Mouse (Mus musculus) midbrain, embryonic 15.5 days (tissue): ENCODE results near the gene Hmga1b. TPM values are rescaled to one million over a fixed set of nuclear protein-coding genes. Genes with fewer than 3 reads are reported as not detected.

Source experiments
- ATAC-seq: fragments of 200-750 bp; cut with Nextera tagmentation; replicated peaks from 2 replicates; pipeline ENCODE4 v1.8.0; 2017; ENCODE audit warnings: moderate TSS enrichment
- H3K27ac ChIP-seq: fragments of 300-500 bp; sonication (generic); 2 replicates; pipeline ENCODE4 v1.5.1; 2015; ENCODE audit warnings: mild to moderate bottlenecking, inconsistent platforms
- H3K27me3 ChIP-seq: fragments of 300-500 bp; sonication (generic); replicated peaks from 2 replicates; pipeline ENCODE4 v1.6.1; 2015; ENCODE audit warnings: inconsistent platforms
- H3K36me3 ChIP-seq: fragments of 300-500 bp; sonication (generic); replicated peaks from 2 replicates; pipeline ENCODE4 v1.6.1; 2015; ENCODE audit warnings: inconsistent platforms
- H3K4me1 ChIP-seq: fragments of 300-500 bp; sonication (generic); 2 replicates; pipeline ENCODE4 v1.6.1; 2015; ENCODE audit warnings: inconsistent platforms
- H3K4me2 ChIP-seq: fragments of 300-500 bp; sonication (generic); 2 replicates; pipeline ENCODE4 v1.6.1; 2015; ENCODE audit warnings: inconsistent platforms, mild to moderate bottlenecking, moderate library complexity
- H3K4me3 ChIP-seq: fragments of 300-500 bp; sonication (generic); 2 replicates; pipeline ENCODE4 v1.5.1; 2015; ENCODE audit warnings: mild to moderate bottlenecking, inconsistent platforms
- H3K9ac ChIP-seq: fragments of 300-500 bp; sonication (generic); 2 replicates; pipeline ENCODE4 v1.6.1; 2015; ENCODE audit warnings: mild to moderate bottlenecking, inconsistent platforms
- H3K9me3 ChIP-seq: fragments of 300-500 bp; sonication (generic); 2 replicates; pipeline ENCODE4 v1.6.1; 2016; ENCODE audit warnings: inconsistent platforms
- whole genome bisulfite sequencing: fragments of 180-500 bp; shearing (Covaris S2); methylation state at CpG from one replicate; pipeline ENCODE4 v1.1.7; 2015; ENCODE audit warnings: mixed read lengths; 5-methylcytosine and 5-hydroxymethylcytosine counted together
- polyA plus RNA-seq: library from polyadenylated mRNA; unstranded; fragments of >200 nt; fragmentation: Nextera tagmentation; extraction: Ambion mirVana; gene quantifications from 2 replicates; pipeline ENCODE4 v1.2.1, GENCODE M21; 2015

The Hmga1b gene
- polyA plus RNA-seq, 1 experiment from 2014 or later: 1.7 TPM

DNA sequence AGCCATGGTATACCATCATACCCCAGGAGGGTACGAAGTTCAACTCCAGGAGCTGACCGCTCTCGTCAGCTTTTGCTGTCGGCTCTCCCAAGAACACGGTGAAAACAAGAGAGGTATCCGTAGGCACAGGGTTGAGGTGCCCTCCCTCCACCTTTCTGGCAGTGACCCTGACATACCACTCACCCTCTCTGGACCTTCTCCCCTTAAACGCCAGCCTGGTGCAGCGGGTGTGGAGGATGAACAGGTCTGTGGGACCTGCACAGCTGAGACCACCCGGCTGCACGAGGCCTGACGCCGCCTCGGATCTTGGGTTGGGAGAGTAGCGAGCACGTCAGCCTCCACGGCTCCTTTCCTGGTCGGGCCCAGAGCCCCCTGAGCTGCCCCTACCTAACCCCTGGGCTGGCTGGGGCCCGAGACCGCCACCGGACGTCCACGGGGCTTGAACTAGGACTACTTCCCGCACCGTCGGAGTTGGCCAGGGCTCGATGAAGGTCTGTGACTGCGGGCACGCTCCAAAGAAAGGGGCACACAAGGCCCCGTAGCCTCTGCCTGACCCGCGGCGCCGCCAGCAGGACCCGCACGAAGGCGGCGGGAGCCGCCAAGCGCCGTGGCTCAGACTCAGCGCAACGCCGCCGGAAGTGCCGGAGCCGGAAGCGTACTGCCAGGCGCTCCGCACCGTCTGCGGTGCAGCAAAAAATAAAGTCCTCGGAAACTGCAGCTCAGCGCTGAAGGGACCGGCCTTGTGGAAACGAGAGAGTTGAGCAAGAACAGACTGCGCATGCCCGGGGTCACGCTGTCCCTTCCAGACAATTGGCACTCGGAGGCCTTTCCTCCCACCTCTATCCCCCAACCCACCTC is 33.4 kb downstream of the Hmga1b start, which contains the start of gene Dus1l:
TSS of gene Dus1l (minus strand) at position 648 of the 858 bp plus-strand sequence.
- Histone ChIP-seq H3K4me3 (peak within 1 kb of the TSS; percentile 94), H3K4me1 (peaks cover 27% of the 10 kb centered on the region), H3K9ac (peak within 1 kb of the TSS; percentile 83), H3K27ac (peak within 1 kb of the TSS; percentile 87), H3K27me3 (no peaks in the 10 kb centered on the region), H3K4me2 (peak within 1 kb of the TSS; percentile 98), H3K9me3 (no peaks in the 10 kb centered on the region), H3K36me3 (peaks cover 28% of the 10 kb centered on the region; the same call in 1 of the 2 replicates)
- WGBS: 2% methylated on average over 59 of the region's 59 CpGs
- peak; percentile 87 for ATAC-seq

DNA sequence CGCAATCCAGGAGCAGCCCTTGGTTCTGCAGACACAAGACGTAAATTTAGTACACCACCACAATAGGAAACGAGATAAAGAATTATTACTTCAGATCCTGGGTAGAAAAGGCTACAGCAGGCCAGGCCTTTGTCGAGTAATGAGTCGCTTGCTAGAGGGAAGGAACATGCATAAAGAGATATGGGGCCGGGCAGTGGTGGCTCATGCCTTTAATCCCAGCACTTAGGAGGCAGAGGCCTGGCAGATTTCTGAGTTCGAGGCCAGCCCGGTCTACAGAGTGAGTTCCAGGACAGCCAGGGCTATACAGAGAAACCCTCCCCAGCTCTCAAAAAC is 34.0 kb downstream of the Hmga1b start:
- peak; percentile 41; the same call in 1 of the 2 replicates for ATAC-seq

DNA sequence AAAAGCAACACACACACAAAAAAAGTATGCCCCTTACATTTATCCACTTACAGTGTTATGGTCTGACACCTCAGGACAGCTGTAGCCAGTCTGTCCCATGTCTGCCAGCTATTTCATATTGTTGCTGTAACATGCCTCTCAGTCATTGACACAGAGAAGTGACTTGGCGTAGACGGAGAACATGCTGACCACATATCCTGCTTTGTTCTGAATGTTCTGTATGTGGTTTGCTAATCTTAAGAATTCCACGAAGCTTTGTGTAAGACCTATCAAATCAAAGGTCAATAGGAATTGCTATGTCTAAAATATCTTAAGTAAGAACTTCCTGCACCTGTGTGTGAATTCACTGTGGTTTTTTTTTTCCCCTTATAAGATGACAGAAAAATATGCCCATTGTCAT is 35.6 kb downstream of the Hmga1b start:
- ATAC-seq: no peak
- Histone ChIP-seq H3K9ac (no peak overlapping the region), H3K4me3 (no peak overlapping the region), H3K27ac (no peak overlapping the region), H3K27me3 (no peaks in the 10 kb centered on the region), H3K4me2 (no peak overlapping the region), H3K9me3 (no peaks in the 10 kb centered on the region), H3K4me1 (peaks cover 27% of the 10 kb centered on the region), H3K36me3 (0 out of 2 replicates have a peak, but pooled peaks cover 8% of the 10 kb centered on the region)
- WGBS: 86% methylated on average over 3 of the region's 3 CpGs

More for the DNA sequence above, 34.0 kb downstream of the Hmga1b start:
- Histone ChIP-seq H3K4me1 (peaks cover 27% of the 10 kb centered on the region), H3K4me2 (peak overlapping the region; percentile 98), H3K9ac (peak overlapping the region; percentile 21; the same call in 1 of the 2 replicates), H3K27ac (peak overlapping the region; percentile 87), H3K27me3 (no peaks in the 10 kb centered on the region), H3K36me3 (peaks cover 24% of the 10 kb centered on the region; the same call in 1 of the 2 replicates), H3K9me3 (no peaks in the 10 kb centered on the region), H3K4me3 (peak overlapping the region; percentile 94)
- 23% methylated on average over 8 of the region's 8 CpGs for WGBS

DNA sequence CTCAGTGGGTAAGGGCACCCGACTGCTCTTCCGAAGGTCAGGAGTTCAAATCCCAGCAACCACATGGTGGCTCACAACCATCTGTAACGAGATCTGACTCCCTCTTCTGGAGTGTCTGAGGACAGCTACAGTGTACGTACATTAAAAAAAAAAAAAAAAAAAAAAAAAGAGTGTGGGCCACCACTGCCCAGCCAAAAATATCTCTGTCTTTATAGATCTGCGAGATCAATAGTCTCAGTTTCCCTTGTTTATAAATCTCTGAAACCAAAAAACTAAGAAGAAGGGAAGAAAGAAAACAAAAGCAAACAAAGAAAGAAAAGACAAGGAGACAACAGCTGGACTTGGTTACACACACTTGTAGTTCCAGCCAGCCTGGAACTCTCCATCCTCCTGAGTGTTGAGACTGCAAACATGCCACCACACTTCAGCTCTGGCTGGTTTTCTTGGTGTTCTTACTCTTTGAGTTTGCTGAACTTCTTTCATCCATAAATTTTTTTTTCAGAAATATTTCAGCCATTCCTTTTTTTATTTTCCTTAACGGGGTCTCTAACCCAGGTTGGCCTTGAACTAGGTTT is 36.8 kb downstream of the Hmga1b start:
- no peak overlapping the region for H3K4me2 ChIP-seq
- no peaks in the 10 kb centered on the region for H3K27me3 ChIP-seq
- H3K4me1 ChIP-seq: peaks cover 27% of the 10 kb centered on the region
- H3K4me3 ChIP-seq: no peak overlapping the region
- H3K27ac ChIP-seq: 0 out of 2 replicates have a peak overlapping the region, but pooled peaks have one; percentile 40
- H3K36me3 ChIP-seq: no peaks in the 10 kb centered on the region
- H3K9me3 ChIP-seq: no peaks in the 10 kb centered on the region
- ATAC-seq: no peak
- WGBS: 76% methylated on average over 6 of the region's 6 CpGs
- no peak overlapping the region for H3K9ac ChIP-seq

DNA sequence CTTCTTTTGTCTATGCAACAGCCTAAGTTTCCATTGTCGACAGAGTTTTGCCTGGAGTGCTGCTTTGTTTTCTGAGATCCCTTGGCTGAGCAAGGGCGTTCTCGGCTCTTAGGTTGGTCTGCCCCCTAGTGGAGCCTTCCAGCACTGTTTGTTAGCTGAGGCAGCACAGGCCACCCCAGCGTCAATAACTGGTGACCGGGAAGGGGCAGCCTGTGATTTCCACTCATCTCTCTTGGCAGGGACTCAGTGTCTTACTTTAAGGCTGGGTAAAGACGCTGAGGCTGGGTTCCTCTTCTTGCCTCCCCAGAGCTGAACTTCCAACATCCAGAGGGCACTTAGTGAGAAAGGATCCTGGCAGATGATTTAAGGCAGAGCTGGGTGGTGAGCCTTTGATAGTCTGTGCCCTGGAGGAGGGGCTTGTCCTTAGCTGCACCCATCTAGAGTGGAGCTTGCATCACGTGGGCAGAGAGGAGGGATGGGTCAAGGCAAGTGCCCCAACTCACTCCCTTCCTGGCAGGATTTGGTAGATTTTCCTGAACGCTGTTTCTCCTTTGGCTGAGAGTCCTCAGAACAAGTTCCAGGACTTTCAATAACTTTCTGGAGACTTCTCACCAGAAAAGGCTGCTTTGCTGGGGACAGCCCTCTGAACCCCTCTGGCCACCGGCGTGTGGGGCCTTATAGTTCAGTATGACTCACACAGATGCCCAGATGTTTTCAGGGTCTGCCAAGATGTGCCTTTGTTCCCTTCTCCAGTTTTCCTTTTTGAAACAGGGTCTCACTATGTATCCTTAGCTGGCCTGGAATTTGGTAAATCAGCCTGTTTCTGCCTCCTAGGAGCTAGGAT is 37.7 kb downstream of the Hmga1b start:
- 0 out of 2 replicates have a peak, but pooled peaks have one; percentile 41 for ATAC-seq
- H3K36me3 ChIP-seq: no peaks in the 10 kb centered on the region
- no peak overlapping the region for H3K4me3 ChIP-seq
- H3K27ac ChIP-seq: 0 out of 2 replicates have a peak overlapping the region, but pooled peaks have one; percentile 40
- H3K4me1 ChIP-seq: peaks cover 19% of the 10 kb centered on the region
- no peaks in the 10 kb centered on the region for H3K9me3 ChIP-seq
- peak overlapping the region; percentile 27; the same call in 1 of the 2 replicates for H3K9ac ChIP-seq
- 14% methylated on average over 10 of the region's 10 CpGs for WGBS
- 0 out of 2 replicates have a peak overlapping the region, but pooled peaks have one; percentile 14 for H3K4me2 ChIP-seq
- H3K27me3 ChIP-seq: no peaks in the 10 kb centered on the region

DNA sequence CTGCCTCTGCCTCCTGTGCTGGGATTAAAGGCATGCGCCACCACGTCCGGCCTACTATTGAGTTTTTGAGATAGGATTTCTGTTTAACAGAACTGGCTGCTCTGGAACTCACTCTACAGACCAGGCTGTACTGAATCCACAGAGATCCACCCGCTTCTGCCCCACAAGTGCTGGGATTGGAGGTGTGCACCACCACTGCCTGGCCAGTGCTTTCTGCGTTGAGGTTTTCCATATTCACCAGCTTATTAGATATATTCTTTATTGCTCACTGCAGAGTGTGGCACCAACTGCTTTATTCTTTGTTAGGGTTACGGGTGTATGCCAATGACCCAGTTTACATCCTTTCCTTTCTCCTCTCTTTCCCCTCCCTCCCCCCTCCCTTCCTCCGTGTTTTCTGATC is 41.7 kb downstream of the Hmga1b start:
- Histone ChIP-seq H3K27me3 (no peaks in the 10 kb centered on the region), H3K4me3 (no peak overlapping the region), H3K27ac (no peak overlapping the region), H3K9me3 (no peaks in the 10 kb centered on the region), H3K4me2 (no peak overlapping the region), H3K4me1 (peaks cover 6% of the 10 kb centered on the region), H3K9ac (no peak overlapping the region), H3K36me3 (peaks cover 34% of the 10 kb centered on the region)
- 79% methylated on average over 7 of the region's 7 CpGs for WGBS
- ATAC-seq: no peak

DNA sequence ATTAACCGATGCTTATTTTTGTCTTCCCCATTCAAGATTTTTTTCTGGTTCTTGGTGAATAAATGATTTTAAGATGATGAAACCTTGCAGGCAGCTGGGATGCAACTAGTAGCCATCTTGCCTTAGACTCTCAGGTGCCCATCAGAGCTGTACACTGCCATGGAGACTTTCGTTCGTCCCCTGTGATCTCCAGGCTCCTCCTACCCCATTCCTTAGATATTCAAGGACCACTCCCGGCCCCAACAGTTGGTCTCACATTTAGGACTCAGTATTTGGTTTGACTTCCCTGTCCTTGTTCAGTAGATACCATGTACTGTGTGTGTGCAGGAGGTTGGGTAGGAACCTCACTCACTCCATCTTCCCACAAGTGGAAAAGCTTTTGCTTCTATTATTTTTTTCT is 42.2 kb downstream of the Hmga1b start:
- Histone ChIP-seq H3K9ac (no peak overlapping the region), H3K27me3 (no peaks in the 10 kb centered on the region), H3K4me1 (peaks cover 6% of the 10 kb centered on the region), H3K9me3 (no peaks in the 10 kb centered on the region), H3K4me2 (no peak overlapping the region), H3K4me3 (no peak overlapping the region), H3K36me3 (peaks cover 39% of the 10 kb centered on the region), H3K27ac (no peak overlapping the region)
- WGBS: 78% methylated on average over 4 of the region's 4 CpGs
- ATAC-seq: no peak

DNA sequence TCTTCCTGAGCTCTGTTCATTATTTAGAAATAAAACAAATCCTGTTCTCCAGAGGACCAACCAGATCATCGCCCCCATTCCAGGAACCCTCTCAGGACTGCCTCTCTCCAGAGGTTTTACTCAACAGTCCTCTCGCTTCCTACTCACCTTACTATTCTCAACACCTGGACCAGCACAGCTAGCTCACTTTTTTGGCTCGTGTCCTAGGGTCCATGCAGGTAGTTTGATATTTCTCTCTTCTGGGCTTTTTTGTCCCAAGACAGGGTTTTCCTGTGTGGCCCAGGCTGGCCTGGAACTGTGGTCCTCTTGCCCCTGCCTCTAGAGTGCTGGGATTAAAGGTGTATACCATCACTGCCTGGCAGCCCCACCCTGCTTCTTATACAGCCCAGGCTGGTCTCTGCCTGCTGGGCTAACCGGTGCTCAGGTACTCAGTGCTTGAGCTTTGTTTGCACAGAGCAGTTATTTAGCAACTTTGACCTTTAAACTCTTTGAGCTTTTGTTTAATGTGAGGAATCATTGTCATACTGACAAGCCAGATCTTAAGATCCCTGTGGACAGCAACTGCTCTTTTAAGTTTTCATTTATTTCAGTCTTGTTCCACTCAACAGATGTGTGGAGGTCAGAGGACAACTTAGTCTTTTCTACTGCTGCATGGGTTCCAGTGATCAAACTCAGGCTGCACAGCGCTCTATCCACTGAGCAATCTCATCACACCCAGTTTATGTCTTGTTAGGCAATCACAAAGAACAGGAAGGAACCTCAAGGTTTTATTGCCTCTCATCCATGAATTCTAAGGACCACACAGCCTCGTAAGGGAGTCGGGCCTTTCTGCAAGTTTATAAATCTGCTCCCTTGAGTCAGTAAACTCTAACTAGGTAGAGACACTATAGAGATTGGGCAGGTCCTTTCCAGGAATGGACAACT is 43.0 kb downstream of the Hmga1b start:
- no peaks in the 10 kb centered on the region for H3K27me3 ChIP-seq
- H3K9me3 ChIP-seq: no peaks in the 10 kb centered on the region
- no peak overlapping the region for H3K4me3 ChIP-seq
- H3K27ac ChIP-seq: no peak overlapping the region
- no peaks in the 10 kb centered on the region for H3K4me1 ChIP-seq
- H3K36me3 ChIP-seq: peaks cover 48% of the 10 kb centered on the region
- 88% methylated on average over 7 of the region's 7 CpGs for WGBS
- no peak for ATAC-seq
- H3K9ac ChIP-seq: no peak overlapping the region
- no peak overlapping the region for H3K4me2 ChIP-seq

DNA sequence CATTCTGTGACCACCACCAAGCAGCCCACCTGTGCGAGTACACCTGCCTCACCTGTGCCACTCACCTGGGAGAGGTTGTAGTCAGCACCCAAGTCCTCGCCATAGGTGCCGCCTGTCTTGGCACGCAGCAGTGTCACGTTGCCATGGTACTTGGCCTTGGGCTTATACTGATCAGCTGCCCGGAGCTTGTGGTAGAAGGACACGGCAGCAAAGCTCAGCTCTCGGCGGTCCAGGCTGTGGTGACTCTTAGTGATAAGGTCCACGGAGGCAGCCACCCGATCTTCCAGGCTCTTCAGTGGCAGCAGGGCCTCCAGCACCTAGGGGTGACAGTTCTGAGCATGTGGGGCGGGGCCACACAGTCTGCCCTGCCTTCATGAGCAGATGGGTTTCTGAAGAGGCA is 45.4 kb downstream of the Hmga1b start:
- Histone ChIP-seq H3K4me1 (no peaks in the 10 kb centered on the region), H3K4me2 (no peak overlapping the region), H3K36me3 (peaks cover 71% of the 10 kb centered on the region), H3K9me3 (no peaks in the 10 kb centered on the region), H3K9ac (no peak overlapping the region), H3K4me3 (no peak overlapping the region), H3K27me3 (no peaks in the 10 kb centered on the region), H3K27ac (no peak overlapping the region)
- ATAC-seq: no peak
- 91% methylated on average over 12 of the region's 12 CpGs for WGBS

DNA sequence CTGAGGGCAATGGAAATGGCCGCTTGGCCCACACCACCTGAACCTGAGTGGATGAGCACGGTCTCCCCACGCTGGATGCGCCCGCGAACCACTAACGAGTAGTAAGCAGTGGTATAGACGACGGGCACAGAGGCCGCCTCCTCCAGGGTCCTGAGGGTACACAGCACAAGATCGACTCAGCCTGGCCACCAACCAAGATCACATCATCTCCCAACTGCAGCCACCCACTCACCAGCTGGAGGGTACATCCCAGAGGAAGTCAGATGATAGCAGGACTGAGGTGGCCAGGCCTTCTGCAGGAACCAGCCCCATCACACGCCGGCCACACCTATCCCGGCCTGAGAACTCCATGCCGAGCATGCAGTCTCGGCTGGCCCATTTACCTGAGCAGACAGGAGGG is 49.5 kb downstream of the Hmga1b start:
- no peak overlapping the region for H3K27ac ChIP-seq
- H3K4me3 ChIP-seq: no peak overlapping the region
- H3K9me3 ChIP-seq: no peaks in the 10 kb centered on the region
- no peak overlapping the region for H3K4me2 ChIP-seq
- no peak overlapping the region for H3K9ac ChIP-seq
- no peaks in the 10 kb centered on the region for H3K4me1 ChIP-seq
- no peaks in the 10 kb centered on the region for H3K27me3 ChIP-seq
- ATAC-seq: no peak
- WGBS: 96% methylated on average over 15 of the region's 16 CpGs
- peaks cover 100% of the 10 kb centered on the region for H3K36me3 ChIP-seq
